Mouse (Mus musculus): ENCODE measurements around the gene Zbtb7a.

- TF ChIP-seq CTCF (IDR thresholded peaks at IDR 0.05; ENCODE audit: low read depth, low read length) (no peak), POLR2AphosphoS5 (IDR thresholded peaks at IDR 0.05; ENCODE audit: insufficient replicate concordance, low read depth, low read length) (no peak)
Observed at GRCm38 (mm10) chr10:81195300-81195699, 60.3 kb downstream of the Zbtb7a start.

All from G1E (cell line).